Mouse (Mus musculus): ENCODE data around the gene Ndufa8.

GRCm38 (mm10) chr2:35992259-35992658 is 56.9 kb downstream of the Ndufa8 start:
- TF ChIP-seq CTCF (IDR thresholded peaks at IDR 0.05; ENCODE audit: borderline replicate concordance, control insufficient read depth, extremely low read depth, insufficient read depth, low read length, poor library complexity) = no peak
- no peak for TF ChIP-seq POLR2A (IDR thresholded peaks at IDR 0.05; ENCODE audit: control insufficient read depth, extremely low read depth, insufficient read depth, low read length, poor library complexity)

Measured in thymus, adult 2 months (tissue).